Mouse (Mus musculus) c-Kit-positive CD71-positive TER-119-positive erythroid progenitor cells, embryonic 14.5 days (primary cell): ENCODE measurements at regions not wholly inside any gene's neighbourhood (a gene's known extent, or its start where the extent isn't known, plus 50 kb on each side); places are given as distances from the start of the nearest gene placed in this dataset.
"Not testable (repeated sequence)": the region's sequence is repeated elsewhere in the genome, so short reads cannot be mapped to it uniquely, and the experiment has no call there.

Experiments used
- DNase-seq: peaks from one replicate; pipeline ENCODE4 v3.0.0-alpha.2; 2013; ENCODE audit warnings: low spot score

GRCm38 (mm10) chr1:112486046-112486445 is 621.3 kb upstream of the Dsel start:
- DNase-seq: not testable (repeated sequence)

DNA sequence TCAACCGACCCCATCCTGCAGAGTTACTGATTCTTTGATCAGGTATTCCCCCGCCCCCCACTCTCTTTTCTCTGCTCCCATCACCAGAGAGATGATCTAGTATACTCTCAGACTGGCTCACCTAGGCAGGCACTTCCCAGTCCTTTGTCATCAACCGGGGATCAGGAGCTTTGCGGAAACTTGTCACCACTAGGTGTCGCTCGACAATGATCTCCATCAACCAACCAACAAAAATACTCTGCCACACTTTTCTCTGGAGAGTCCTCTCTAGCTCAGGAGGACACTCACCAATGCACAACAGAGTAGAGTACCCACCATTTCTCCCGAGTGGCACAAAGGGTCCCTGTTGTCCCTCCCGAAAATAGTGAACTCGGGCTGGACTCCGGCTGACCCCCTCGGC is 591.3 kb upstream of the Dsel start:
- peak; percentile 22 for DNase-seq

DNA sequence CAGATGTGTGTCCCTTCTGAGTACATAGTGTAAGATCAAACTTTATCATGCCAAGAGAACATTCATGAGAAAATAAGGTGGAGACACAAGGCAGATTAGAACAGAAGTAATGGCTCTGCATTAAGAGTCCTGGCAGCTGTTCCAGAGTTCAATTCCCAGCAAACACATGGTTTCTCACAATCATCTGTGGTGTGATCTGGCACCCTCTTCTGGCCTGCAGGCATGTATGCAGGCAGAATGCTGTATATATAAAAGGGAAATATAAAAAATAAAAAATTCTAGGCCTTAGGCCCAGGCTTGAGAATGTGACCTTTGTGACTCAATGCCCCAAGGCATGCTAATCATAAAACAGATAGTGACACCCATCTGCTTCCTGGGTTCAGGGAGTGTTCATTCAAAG is 587.7 kb upstream of the Dsel start:
- DNase-seq: no peak

- no peak for DNase-seq
Measured at GRCm38 (mm10) chr1:112451622-112452021, 586.9 kb upstream of the Dsel start.

DNA sequence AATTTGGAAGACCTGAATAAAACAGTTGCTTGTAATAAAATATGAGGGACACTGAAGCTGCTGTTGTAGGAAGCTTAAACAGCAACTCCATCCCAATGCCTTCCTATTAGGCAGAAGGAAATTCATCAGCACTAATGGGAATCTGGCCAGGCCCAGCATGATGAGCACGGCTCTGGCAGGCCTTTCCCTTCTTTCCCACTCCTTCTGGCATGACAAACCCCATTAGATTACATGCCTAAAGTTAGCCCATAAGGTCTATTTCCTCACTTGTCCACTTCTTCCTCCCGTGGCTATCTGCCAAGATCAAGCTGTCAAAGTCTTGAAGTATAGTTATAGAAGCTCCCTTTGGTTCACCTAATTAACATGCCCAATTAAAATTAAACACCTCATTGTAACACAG is 574.4 kb upstream of the Dsel start:
- DNase-seq: no peak

- no peak for DNase-seq
Measured at GRCm38 (mm10) chr1:112416350-112417083, 551.8 kb upstream of the Dsel start.

- no peak for DNase-seq
Measured at GRCm38 (mm10) chr1:112388807-112389206, 524.1 kb upstream of the Dsel start.

DNA sequence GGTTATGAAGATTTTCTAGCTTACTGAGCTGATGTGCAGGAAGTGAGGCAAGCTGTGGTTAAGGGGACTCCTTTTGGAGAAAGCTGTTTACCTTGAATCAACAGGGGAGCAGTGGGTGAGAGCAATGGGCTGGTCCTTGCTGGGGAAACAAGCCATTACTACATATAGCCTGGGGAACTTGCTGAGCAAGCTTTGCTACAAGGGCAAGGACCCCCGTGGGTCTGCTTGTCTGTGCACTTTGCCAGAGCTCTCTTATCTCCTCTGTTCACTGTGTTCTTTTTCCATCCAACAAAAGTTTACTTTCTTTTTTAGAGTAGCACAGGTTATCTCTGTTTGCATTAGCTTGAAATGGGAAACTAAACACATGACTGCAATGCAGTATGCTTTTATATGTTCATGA is 519.3 kb upstream of the Dsel start:
- no peak for DNase-seq

GRCm38 (mm10) chr1:112379651-112380264 is 515.0 kb upstream of the Dsel start:
- no peak for DNase-seq

GRCm38 (mm10) chr1:112378660-112379059 is 513.9 kb upstream of the Dsel start:
- DNase-seq: no peak

DNA sequence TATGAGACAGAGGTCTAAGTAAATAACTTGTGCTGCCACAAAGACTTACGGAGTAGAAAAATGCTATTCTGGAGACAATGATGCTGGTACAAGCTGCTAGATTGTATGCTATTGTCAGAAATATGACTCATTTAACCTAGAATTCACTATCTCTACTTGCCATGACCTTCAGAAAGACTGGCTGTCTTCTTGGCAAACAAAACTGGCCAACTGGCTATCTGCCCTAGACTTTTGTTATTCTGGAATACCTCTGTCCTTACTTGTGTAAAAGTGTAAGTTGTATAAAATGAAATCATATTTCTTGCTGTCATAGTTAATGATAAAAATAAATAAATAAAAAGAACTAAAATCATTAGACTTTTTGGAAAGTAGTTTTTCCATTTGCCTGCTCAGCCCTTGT is 491.1 kb upstream of the Dsel start:
- DNase-seq: no peak
